Mouse (Mus musculus) stomach, embryonic 16.5 days (tissue): ENCODE measurements at regions not wholly inside any gene's neighbourhood (a gene's known extent, or its start where the extent isn't known, plus 50 kb on each side); places are given as distances from the start of the nearest gene placed in this dataset.
A peak's percentile ranks its signal among the peaks of the same experiment; 100 is the strongest.

Experiments
- ATAC-seq: fragments of 200-750 bp; cut with Nextera tagmentation; 2 replicates; pipeline ENCODE4 v1.8.0; 2017; ENCODE audit warnings: moderate number of reproducible peaks, moderate TSS enrichment; ENCODE audit not compliant: insufficient read depth, low FRiP score
- H3K27ac ChIP-seq: fragments of 300-500 bp; sonication (generic); 2 replicates; pipeline ENCODE4 v1.5.1; 2014; ENCODE audit warnings: low read length
- H3K27me3 ChIP-seq: fragments of 300-500 bp; sonication (generic); 2 replicates; pipeline ENCODE4 v1.6.1; 2014; ENCODE audit warnings: low read length, control low read depth, mixed read lengths; ENCODE audit not compliant: control insufficient read depth, insufficient read depth
- H3K36me3 ChIP-seq: fragments of 300-500 bp; sonication (generic); 2 replicates; pipeline ENCODE4 v1.6.1; 2014; ENCODE audit warnings: low read length; ENCODE audit not compliant: control insufficient read depth, insufficient read depth
- H3K4me1 ChIP-seq: fragments of 300-500 bp; sonication (generic); 2 replicates; pipeline ENCODE4 v1.6.1; 2014; ENCODE audit warnings: low read length, control low read depth, mixed read lengths; ENCODE audit not compliant: control insufficient read depth, insufficient read depth
- H3K4me2 ChIP-seq: fragments of 300-500 bp; sonication (generic); 2 replicates; pipeline ENCODE4 v1.6.1; 2014; ENCODE audit warnings: low read depth, low read length, mixed read lengths
- H3K4me3 ChIP-seq: fragments of 300-500 bp; sonication (generic); replicated peaks from 2 replicates; pipeline ENCODE4 v1.5.1; 2014; ENCODE audit warnings: mild to moderate bottlenecking, low read length
- H3K9ac ChIP-seq: fragments of 300-500 bp; sonication (generic); 2 replicates; pipeline ENCODE4 v1.6.1; 2014; ENCODE audit warnings: low read length
- H3K9me3 ChIP-seq: fragments of 300-500 bp; sonication (generic); replicated peaks from 2 replicates; pipeline ENCODE4 v1.6.1; 2016; ENCODE audit warnings: low read length, control low read depth; ENCODE audit not compliant: control insufficient read depth
- WGBS: fragments of 180-500 bp; shearing (Covaris S2); extraction: QIAGEN DNeasy Blood & Tissue Kit; methylation state at CpG from one replicate; pipeline ENCODE4 v1.1.7; 2014; 5-methylcytosine and 5-hydroxymethylcytosine counted together

DNA sequence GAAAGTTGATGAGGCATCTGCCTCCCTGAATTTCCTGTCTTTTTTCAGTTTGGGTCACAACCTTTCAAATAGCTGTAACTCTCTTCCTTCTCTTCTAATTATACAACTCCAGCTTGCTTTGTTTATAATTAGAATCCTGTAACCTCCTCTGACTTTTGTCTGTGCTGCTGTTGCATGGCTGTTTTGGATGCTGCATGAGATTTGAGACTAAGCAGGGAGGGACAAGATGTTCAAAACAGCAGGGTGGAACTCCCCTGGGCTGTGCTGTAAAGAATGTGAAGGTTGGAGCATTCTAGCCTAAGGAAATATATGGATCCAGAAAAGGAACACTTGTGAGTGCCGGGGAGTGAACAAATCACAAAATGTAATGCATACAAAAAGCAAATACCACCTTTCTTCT is 159.0 kb upstream of the Sptlc3 start:
- WGBS = 55% methylated on average over 1 of the region's 1 CpGs
- no peak overlapping the region for H3K9ac ChIP-seq
- H3K4me2 ChIP-seq = no peak overlapping the region
- H3K27ac ChIP-seq = peak overlapping the region; percentile 33; the same call in 1 of the 2 replicates
- no peak for ATAC-seq
- H3K4me3 ChIP-seq = no peak overlapping the region
- H3K27me3 ChIP-seq = no peaks in the 10 kb centered on the region
- no peaks in the 10 kb centered on the region for H3K36me3 ChIP-seq
- H3K9me3 ChIP-seq = no peaks in the 10 kb centered on the region
- H3K4me1 ChIP-seq = peaks cover 2% of the 10 kb centered on the region; the same call in 1 of the 2 replicates

DNA sequence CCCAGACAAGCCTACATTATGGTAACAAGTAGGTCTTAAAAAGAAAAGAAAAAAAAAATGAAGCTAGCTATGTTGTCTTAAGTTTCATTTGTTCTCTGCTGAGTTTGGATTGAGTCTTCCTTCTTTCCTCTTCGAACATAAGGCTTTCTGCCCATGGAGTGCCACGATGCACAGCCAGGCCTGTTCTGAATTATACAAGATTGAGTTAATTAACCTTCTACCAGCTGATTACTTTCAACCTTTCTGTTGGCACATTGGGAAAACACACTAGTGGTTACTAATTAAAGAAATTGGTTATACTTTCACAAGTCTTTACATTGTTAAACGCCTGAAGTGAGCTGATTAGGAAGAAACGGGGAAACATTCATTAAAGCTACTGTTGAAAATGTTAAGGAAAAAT is 155.5 kb upstream of the Sptlc3 start:
- Histone ChIP-seq H3K9me3 (no peaks in the 10 kb centered on the region), H3K36me3 (no peaks in the 10 kb centered on the region), H3K4me3 (no peak overlapping the region), H3K27ac (no peak overlapping the region), H3K27me3 (no peaks in the 10 kb centered on the region), H3K9ac (no peak overlapping the region), H3K4me2 (no peak overlapping the region), H3K4me1 (peaks cover 2% of the 10 kb centered on the region; the same call in 1 of the 2 replicates)
- no peak for ATAC-seq
- 85% methylated on average over 4 of the region's 4 CpGs for WGBS

DNA sequence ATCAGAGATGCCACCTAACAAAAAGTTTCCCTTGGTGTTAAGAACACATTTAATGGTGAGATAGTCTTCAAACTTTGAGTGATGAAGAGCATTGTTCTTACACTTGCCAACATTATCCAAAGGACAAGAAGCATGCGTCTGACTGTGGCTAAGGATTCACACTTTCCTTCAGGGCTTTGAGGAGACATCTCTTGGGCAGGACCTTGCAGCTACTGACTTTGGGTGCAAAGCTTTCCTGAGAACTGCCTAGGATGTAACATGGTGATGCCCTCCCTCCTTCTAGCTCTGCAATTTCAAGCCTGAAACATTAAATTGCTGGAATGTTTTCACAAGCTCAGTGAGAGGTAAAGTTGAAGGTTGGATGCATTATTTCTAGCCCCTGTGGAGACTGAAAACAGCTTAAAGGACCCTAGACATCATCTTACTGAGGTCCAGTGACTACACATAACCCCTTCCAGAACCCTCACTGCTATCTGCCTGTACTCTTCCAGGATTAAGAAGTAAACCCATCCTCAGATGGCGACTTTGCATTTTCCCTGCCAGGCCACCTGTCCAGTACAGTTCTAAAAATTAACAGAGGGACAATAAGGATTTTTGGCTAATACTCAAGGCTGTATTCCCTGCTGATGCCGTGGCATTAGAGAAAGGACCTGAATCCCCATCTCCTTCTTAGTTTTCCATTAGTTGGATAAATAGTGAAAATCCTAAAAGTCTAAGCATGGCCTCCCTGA is 137.3 kb upstream of the Sptlc3 start:
- Histone ChIP-seq H3K36me3 (no peaks in the 10 kb centered on the region), H3K27me3 (no peaks in the 10 kb centered on the region), H3K4me1 (no peaks in the 10 kb centered on the region), H3K4me3 (no peak overlapping the region), H3K9ac (no peak overlapping the region), H3K27ac (no peak overlapping the region), H3K9me3 (no peaks in the 10 kb centered on the region), H3K4me2 (no peak overlapping the region)
- ATAC-seq = no peak
- WGBS = 81% methylated on average over 3 of the region's 3 CpGs

DNA sequence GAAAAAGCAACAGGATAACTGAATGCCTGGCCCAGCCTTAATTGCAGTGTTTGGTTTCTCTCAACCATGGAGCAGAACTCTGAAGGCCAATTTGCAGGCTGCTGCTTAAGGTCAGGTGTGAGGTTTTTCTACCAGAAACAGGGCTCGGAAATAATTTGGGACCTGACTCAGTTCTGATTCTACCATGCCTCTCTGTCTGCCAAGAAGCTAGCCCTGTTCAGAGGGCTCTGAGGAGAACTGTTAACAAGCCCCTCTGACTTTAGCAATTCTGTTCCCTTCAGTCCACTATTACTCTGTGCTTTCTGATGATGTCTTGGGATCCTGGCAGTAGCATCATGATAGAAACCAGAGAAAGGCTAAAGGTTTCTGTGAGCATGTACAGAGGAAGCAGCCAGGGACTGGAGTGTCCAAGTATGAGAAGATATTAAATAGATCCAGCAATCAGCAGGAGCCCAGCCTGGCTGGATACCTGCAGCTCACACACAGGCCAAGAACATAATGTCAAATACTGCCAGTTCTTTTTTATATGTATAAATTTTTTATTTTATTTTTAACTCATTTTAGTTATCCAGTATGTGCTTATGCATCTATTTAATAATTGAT is 131.4 kb upstream of the Sptlc3 start:
- Histone ChIP-seq H3K4me1 (no peaks in the 10 kb centered on the region), H3K9ac (no peak overlapping the region), H3K36me3 (no peaks in the 10 kb centered on the region), H3K4me2 (no peak overlapping the region), H3K4me3 (no peak overlapping the region), H3K9me3 (no peaks in the 10 kb centered on the region), H3K27me3 (no peaks in the 10 kb centered on the region), H3K27ac (no peak overlapping the region)
- no peak for ATAC-seq
- WGBS = 72% methylated on average over 1 of the region's 1 CpGs

DNA sequence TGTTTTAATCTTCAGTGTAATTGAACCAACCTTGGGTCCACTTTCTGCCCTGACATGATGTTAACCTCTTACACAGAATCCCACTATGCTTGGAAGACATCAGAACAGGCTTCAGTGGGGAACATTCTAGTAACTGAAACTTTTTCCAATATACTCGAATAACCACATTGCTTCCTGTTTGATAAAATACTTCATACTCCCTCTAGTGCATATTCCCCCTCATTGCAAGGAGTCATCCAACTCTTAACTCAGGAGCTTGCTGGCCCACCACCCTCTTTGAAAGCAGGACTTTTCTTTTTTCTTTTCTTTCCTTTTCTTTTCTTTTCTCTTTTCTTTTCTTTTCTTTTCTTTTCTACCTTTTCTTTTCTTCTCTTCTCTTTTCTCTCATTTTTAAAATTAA is 123.6 kb upstream of the Sptlc3 start:
- Histone ChIP-seq H3K9me3 (no peaks in the 10 kb centered on the region), H3K4me1 (no peaks in the 10 kb centered on the region), H3K36me3 (no peaks in the 10 kb centered on the region), H3K9ac (no peak overlapping the region), H3K27ac (no peak overlapping the region), H3K4me3 (no peak overlapping the region), H3K27me3 (no peaks in the 10 kb centered on the region), H3K4me2 (no peak overlapping the region)
- no peak for ATAC-seq
- WGBS = 23% methylated on average over 1 of the region's 1 CpGs

DNA sequence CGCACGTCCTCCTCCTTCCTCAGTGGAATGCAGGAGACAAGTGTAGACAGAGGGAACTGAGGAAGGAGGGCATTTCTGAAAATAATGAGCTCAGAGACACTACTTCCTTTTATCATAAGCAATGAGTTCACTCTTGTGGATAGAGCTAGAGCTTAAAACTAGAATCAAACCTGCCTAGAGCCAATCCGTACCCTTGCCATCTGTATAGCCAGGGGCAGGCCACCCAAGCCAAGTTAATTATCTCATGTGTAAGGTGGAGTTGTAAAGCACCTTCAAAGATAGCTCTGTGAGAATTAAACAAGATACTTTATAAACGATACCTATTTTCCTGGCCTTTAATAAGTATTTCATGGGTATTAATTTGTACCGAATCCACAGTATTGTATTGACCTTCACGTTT is 113.4 kb upstream of the Sptlc3 start:
- Histone ChIP-seq H3K27me3 (no peaks in the 10 kb centered on the region), H3K4me3 (no peak overlapping the region), H3K9ac (no peak overlapping the region), H3K9me3 (no peaks in the 10 kb centered on the region), H3K4me2 (no peak overlapping the region), H3K36me3 (no peaks in the 10 kb centered on the region), H3K4me1 (no peaks in the 10 kb centered on the region), H3K27ac (no peak overlapping the region)
- WGBS = 78% methylated on average over 6 of the region's 6 CpGs
- ATAC-seq = no peak

DNA sequence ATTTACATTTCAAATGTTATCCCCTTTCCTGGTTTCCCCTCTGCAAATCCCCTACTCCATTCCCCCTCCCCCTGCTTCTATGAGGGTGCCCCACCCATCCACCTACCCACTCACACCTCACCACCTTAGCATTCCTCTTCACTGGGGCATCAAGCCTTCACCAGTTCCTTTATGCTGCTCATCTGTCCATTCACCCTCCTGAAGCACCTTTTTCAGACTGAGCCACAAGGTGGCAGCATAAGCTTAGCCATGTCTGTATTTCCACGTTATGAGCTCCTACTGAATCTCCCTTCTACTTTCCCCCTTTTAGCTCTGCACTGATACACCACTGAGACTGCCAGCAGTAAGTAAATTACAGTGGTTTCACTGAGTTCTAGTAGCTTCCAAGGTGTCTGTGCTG is 112.1 kb upstream of the Sptlc3 start:
- H3K4me1 ChIP-seq = no peaks in the 10 kb centered on the region
- H3K9ac ChIP-seq = no peak overlapping the region
- H3K4me2 ChIP-seq = no peak overlapping the region
- no peaks in the 10 kb centered on the region for H3K27me3 ChIP-seq
- peak; percentile 44; the same call in 1 of the 2 replicates for ATAC-seq
- no peaks in the 10 kb centered on the region for H3K9me3 ChIP-seq
- no peak overlapping the region for H3K27ac ChIP-seq
- no peak overlapping the region for H3K4me3 ChIP-seq
- 0% methylated on average over 1 of the region's 1 CpGs for WGBS
- no peaks in the 10 kb centered on the region for H3K36me3 ChIP-seq

DNA sequence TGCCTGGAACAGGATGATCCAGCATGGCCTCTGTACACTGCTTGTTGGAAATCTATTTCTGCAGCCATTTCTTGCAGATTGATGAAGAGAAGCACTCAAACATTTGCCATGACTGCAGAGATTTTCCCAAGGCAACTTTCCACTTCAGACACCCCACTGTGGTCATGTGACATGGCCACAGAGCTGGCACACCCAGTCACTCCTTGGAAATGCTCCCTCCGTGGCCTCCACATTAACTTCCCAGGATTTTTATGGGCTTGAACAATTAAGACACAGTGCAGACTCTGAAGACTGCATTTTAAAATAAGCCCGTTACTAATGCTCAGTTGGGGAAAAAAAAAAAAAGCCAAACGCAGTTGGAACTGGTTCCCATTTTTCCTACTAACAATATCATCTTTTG is 80.2 kb upstream of the Sptlc3 start:
- WGBS = 71% methylated on average over 3 of the region's 3 CpGs
- no peak overlapping the region for H3K9ac ChIP-seq
- H3K9me3 ChIP-seq = no peaks in the 10 kb centered on the region
- no peaks in the 10 kb centered on the region for H3K4me1 ChIP-seq
- no peaks in the 10 kb centered on the region for H3K27me3 ChIP-seq
- no peak overlapping the region for H3K27ac ChIP-seq
- no peak for ATAC-seq
- H3K36me3 ChIP-seq = no peaks in the 10 kb centered on the region
- no peak overlapping the region for H3K4me2 ChIP-seq
- no peak overlapping the region for H3K4me3 ChIP-seq

DNA sequence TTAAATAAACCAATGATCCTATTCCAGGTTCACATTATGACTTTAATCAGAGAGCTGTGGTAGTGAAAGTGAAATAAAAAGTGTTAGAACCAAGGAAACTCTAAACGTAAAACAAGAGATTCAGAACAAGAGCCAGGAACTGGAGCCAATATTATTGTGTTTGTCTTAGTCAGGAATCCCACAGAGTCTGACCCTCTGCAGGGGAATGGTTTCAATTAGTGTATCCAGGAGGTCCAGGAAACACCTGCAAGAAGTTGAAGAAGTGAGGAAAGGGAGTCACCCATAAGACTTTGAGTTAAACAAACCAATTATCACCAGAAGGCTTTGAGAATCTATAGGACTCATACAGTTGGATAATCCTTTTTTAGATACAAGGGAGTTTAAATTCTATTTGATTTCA is 76.2 kb upstream of the Sptlc3 start:
- ATAC-seq = no peak
- no peak overlapping the region for H3K4me2 ChIP-seq
- H3K27ac ChIP-seq = no peak overlapping the region
- no peak overlapping the region for H3K4me3 ChIP-seq
- H3K9me3 ChIP-seq = no peaks in the 10 kb centered on the region
- 35% methylated on average over 1 of the region's 1 CpGs for WGBS
- no peaks in the 10 kb centered on the region for H3K36me3 ChIP-seq
- no peak overlapping the region for H3K9ac ChIP-seq
- no peaks in the 10 kb centered on the region for H3K4me1 ChIP-seq
- H3K27me3 ChIP-seq = no peaks in the 10 kb centered on the region
